Mouse (Mus musculus) kidney, embryonic 15.5 days (tissue): ENCODE data around the gene Irf2. TPM values are rescaled to one million over a fixed set of nuclear protein-coding genes. Genes with fewer than 3 reads are reported as not detected.
A peak's percentile ranks its signal among the peaks of the same experiment; 100 is the strongest.

ENCODE experiments used
- ATAC-seq: fragments of 200-750 bp; cut with Nextera tagmentation; replicated peaks from 2 replicates; pipeline ENCODE4 v1.8.0; 2017; ENCODE audit warnings: moderate TSS enrichment; ENCODE audit not compliant: low FRiP score
- H3K27ac ChIP-seq: fragments of 300-500 bp; sonication (generic); 2 replicates; pipeline ENCODE4 v1.5.1; 2015; ENCODE audit warnings: mild to moderate bottlenecking, inconsistent platforms
- H3K27me3 ChIP-seq: fragments of 300-500 bp; sonication (generic); 2 replicates; pipeline ENCODE4 v1.6.1; 2015; ENCODE audit warnings: inconsistent platforms
- H3K36me3 ChIP-seq: fragments of 300-500 bp; sonication (generic); 2 replicates; pipeline ENCODE4 v1.6.1; 2015; ENCODE audit warnings: inconsistent platforms
- H3K4me1 ChIP-seq: fragments of 300-500 bp; sonication (generic); 2 replicates; pipeline ENCODE4 v1.6.1; 2015; ENCODE audit warnings: inconsistent platforms
- H3K4me2 ChIP-seq: fragments of 300-500 bp; sonication (generic); 2 replicates; pipeline ENCODE4 v1.6.1; 2015; ENCODE audit warnings: moderate library complexity, mild to moderate bottlenecking, inconsistent platforms
- H3K4me3 ChIP-seq: fragments of 300-500 bp; sonication (generic); replicated peaks from 2 replicates; pipeline ENCODE4 v1.5.1; 2015; ENCODE audit warnings: mild to moderate bottlenecking, inconsistent platforms
- H3K9ac ChIP-seq: fragments of 300-500 bp; sonication (generic); 2 replicates; pipeline ENCODE4 v1.6.1; 2015; ENCODE audit warnings: mild to moderate bottlenecking, inconsistent platforms
- H3K9me3 ChIP-seq: fragments of 300-500 bp; sonication (generic); replicated peaks from 2 replicates; pipeline ENCODE4 v1.6.1; 2016; ENCODE audit warnings: inconsistent platforms
- WGBS: fragments of 180-500 bp; shearing (Covaris S2); methylation state at CpG from one replicate; pipeline ENCODE4 v1.1.7; 2015; ENCODE audit warnings: mixed read lengths; 5-methylcytosine and 5-hydroxymethylcytosine counted together
- polyA plus RNA-seq: library from polyadenylated mRNA; unstranded; fragments of >200 nt; fragmentation: Nextera tagmentation; extraction: Ambion mirVana; gene quantifications from 2 replicates; pipeline ENCODE4 v1.2.1, GENCODE M21; 2015

Irf2 gene
- polyA plus RNA-seq, 1 experiment from 2014 or later: 18.4 TPM

DNA sequence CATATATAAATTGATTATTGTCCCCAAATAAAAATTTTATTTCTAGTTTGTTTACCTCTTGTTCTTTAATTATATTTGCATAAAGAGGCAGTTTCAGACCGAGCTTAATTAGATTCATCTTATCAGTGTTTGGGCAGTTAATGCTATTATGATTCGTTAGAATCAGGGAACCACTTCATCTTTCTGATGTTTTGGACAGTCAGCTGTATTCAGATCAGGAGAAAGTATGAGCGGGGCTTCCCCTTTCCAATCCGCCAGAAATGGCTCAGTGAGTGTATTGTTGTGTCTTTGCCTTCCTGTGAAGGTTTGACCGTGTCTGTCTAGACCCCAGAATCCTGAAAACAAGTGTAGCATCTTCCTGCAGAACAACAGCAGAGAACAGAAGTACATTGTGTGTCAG is 97.4 kb downstream of the Irf2 start:
- no peak overlapping the region for H3K4me3 ChIP-seq
- no peaks in the 10 kb centered on the region for H3K27me3 ChIP-seq
- no peaks in the 10 kb centered on the region for H3K9me3 ChIP-seq
- H3K36me3 ChIP-seq: peaks cover 44% of the 10 kb centered on the region
- no peak overlapping the region for H3K9ac ChIP-seq
- H3K4me1 ChIP-seq: no peaks in the 10 kb centered on the region
- 82% methylated on average over 5 of the region's 5 CpGs for WGBS
- ATAC-seq: no peak
- H3K4me2 ChIP-seq: no peak overlapping the region
- no peak overlapping the region for H3K27ac ChIP-seq

DNA sequence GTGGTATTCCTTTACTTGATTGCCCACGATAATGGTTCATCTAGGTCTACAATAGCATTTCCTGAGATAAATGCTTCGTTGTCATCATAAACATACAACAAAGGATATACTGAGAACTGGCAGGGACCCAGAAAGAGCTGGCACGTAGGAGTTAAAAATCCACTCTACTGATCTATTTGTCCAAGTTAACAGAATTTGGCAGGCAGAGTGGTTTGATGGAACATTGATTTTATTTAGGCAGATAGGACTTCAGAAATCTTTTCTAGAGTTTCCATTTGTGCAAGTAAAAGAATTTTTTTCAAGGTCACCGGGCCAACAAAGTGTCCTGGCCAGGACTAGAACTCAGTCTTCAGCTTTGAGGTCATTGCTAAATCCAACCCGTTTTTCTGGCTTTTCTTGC is 98.5 kb downstream of the Irf2 start:
- H3K4me1 ChIP-seq: no peaks in the 10 kb centered on the region; the same call in 1 of the 2 replicates
- H3K9ac ChIP-seq: no peak overlapping the region
- WGBS: 85% methylated on average over 5 of the region's 5 CpGs
- H3K36me3 ChIP-seq: peaks cover 46% of the 10 kb centered on the region
- no peaks in the 10 kb centered on the region for H3K9me3 ChIP-seq
- H3K27ac ChIP-seq: no peak overlapping the region
- no peak overlapping the region for H3K4me2 ChIP-seq
- H3K27me3 ChIP-seq: no peaks in the 10 kb centered on the region
- no peak for ATAC-seq
- no peak overlapping the region for H3K4me3 ChIP-seq

- Histone ChIP-seq H3K4me1 (no peaks in the 10 kb centered on the region; the same call in 1 of the 2 replicates), H3K9me3 (no peaks in the 10 kb centered on the region), H3K4me2 (no peak overlapping the region), H3K27me3 (no peaks in the 10 kb centered on the region), H3K27ac (no peak overlapping the region), H3K4me3 (no peak overlapping the region), H3K9ac (no peak overlapping the region), H3K36me3 (peaks cover 46% of the 10 kb centered on the region)
- 77% methylated on average over 4 of the region's 4 CpGs for WGBS
- ATAC-seq: no peak
Measured at GRCm38 (mm10) chr8:46840390-46840789, 100.9 kb downstream of the Irf2 start.

- peaks cover 50% of the 10 kb centered on the region for H3K36me3 ChIP-seq
- 97% methylated on average over 10 of the region's 10 CpGs for WGBS
- no peak for ATAC-seq
Measured at GRCm38 (mm10) chr8:46840791-46841190, 101.3 kb downstream of the Irf2 start.

GRCm38 (mm10) chr8:46842676-46843181 is 103.2 kb downstream of the Irf2 start:
- H3K9me3 ChIP-seq: no peaks in the 10 kb centered on the region
- peaks cover 58% of the 10 kb centered on the region for H3K36me3 ChIP-seq
- no peak overlapping the region for H3K4me2 ChIP-seq
- H3K27ac ChIP-seq: peak overlapping the region; percentile 63
- H3K27me3 ChIP-seq: no peaks in the 10 kb centered on the region
- H3K9ac ChIP-seq: no peak overlapping the region
- WGBS: 64% methylated on average over 5 of the region's 5 CpGs
- H3K4me1 ChIP-seq: peaks cover 4% of the 10 kb centered on the region; the same call in 1 of the 2 replicates
- ATAC-seq: no peak
- no peak overlapping the region for H3K4me3 ChIP-seq

More at GRCm38 (mm10) chr8:46840791-46841190, 101.3 kb downstream of the Irf2 start:
- Histone ChIP-seq H3K9ac (no peak overlapping the region), H3K4me3 (no peak overlapping the region), H3K27me3 (no peaks in the 10 kb centered on the region), H3K4me1 (peaks cover 2% of the 10 kb centered on the region; the same call in 1 of the 2 replicates), H3K4me2 (no peak overlapping the region), H3K9me3 (no peaks in the 10 kb centered on the region), H3K27ac (no peak overlapping the region)

DNA sequence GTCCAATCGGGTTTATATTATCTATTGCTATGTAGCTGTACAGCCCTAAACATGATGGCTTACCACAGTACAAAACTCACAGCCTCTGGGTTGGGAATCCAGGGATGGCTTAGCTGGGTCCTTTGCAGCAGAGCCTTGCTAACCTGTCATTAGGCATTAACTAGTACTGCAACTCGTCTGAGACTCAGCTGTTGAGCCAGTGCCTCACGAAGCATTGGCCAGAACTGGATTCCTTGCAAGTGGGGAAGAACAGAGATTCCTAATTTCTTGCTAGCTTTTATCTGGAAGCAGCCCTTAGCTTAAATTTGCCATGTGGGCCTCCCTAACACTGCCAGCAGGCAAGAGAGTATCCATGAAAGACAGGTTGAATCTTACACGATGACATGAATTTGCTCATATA is 104.3 kb downstream of the Irf2 start:
- Histone ChIP-seq H3K27me3 (no peaks in the 10 kb centered on the region), H3K9me3 (no peaks in the 10 kb centered on the region), H3K27ac (peak overlapping the region; percentile 54), H3K4me1 (peaks cover 8% of the 10 kb centered on the region), H3K36me3 (peaks cover 52% of the 10 kb centered on the region), H3K9ac (no peak overlapping the region), H3K4me2 (no peak overlapping the region), H3K4me3 (no peak overlapping the region)
- no peak for ATAC-seq
- WGBS: 87% methylated on average over 4 of the region's 4 CpGs

GRCm38 (mm10) chr8:46844371-46844973 is 104.9 kb downstream of the Irf2 start:
- no peak overlapping the region for H3K4me3 ChIP-seq
- H3K4me2 ChIP-seq: no peak overlapping the region
- 81% methylated on average over 3 of the region's 3 CpGs for WGBS
- peak overlapping the region; percentile 54 for H3K27ac ChIP-seq
- H3K9ac ChIP-seq: no peak overlapping the region
- peaks cover 12% of the 10 kb centered on the region for H3K4me1 ChIP-seq
- no peaks in the 10 kb centered on the region for H3K9me3 ChIP-seq
- ATAC-seq: no peak
- H3K36me3 ChIP-seq: peaks cover 46% of the 10 kb centered on the region
- H3K27me3 ChIP-seq: no peaks in the 10 kb centered on the region

DNA sequence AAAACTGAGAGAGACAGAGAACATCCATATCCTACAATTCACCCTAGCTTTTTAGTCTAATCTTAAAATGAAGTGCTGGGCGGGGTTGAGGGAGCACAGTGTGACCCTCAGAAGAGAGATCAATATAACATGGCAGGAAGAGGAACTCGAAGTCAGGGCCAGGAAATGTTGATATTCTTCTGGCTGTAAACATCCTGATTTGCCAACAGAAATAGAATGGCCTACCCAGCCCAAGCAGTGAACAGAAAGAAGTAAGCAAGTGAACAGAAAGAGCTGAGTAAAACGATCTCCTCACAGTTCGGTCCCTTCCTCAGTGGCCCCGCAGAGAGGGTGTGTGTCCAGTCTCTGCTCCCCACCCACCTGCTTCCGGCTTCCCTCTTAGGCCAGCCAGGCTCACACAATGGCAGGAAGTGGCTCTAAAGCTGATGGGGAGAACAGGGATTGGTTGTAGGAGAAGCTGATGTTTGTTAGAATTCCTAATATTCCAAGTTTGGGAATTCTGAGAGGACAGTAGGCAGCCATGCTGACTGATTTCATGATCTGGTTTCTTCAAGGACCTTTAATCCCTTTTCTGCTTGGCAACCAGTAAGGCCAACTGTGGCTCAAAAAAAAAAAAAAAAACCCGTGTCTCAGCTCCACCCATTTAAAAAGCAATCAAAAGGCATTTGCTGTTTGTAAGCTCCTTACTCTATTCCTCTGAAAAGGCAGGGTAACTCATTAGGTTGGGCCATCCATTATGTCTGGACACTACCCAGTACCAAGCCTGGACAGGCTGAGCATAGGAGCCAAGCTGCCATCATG is 105.6 kb downstream of the Irf2 start:
- Histone ChIP-seq H3K4me2 (no peak overlapping the region), H3K4me1 (peaks cover 12% of the 10 kb centered on the region), H3K36me3 (peaks cover 39% of the 10 kb centered on the region), H3K27ac (peak overlapping the region; percentile 54), H3K9ac (no peak overlapping the region), H3K9me3 (no peaks in the 10 kb centered on the region), H3K27me3 (no peaks in the 10 kb centered on the region), H3K4me3 (no peak overlapping the region)
- WGBS: 62% methylated on average over 7 of the region's 7 CpGs
- peak; percentile 65 for ATAC-seq

DNA sequence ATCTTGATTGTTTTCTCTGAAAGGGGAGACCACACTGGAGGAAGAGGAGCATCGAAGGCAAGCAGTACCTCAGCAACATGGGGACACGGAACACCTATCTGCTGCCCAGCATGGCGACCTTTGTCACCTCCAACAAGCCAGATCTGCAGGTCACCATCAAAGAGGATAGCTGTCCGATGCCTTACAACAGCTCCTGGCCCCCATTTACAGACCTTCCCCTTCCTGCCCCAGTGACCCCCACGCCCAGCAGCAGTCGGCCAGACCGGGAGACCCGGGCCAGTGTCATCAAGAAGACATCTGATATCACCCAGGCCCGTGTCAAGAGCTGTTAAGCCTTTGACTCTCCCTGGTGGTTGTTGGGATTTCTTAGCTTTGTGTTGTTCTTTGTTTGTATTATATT is 106.4 kb downstream of the Irf2 start:
- Histone ChIP-seq H3K9ac (no peak overlapping the region), H3K4me1 (peaks cover 12% of the 10 kb centered on the region), H3K4me2 (no peak overlapping the region), H3K9me3 (no peaks in the 10 kb centered on the region), H3K4me3 (no peak overlapping the region), H3K27ac (peak overlapping the region; percentile 54), H3K27me3 (no peaks in the 10 kb centered on the region), H3K36me3 (peaks cover 32% of the 10 kb centered on the region)
- ATAC-seq: no peak
- 56% methylated on average over 9 of the region's 9 CpGs for WGBS

DNA sequence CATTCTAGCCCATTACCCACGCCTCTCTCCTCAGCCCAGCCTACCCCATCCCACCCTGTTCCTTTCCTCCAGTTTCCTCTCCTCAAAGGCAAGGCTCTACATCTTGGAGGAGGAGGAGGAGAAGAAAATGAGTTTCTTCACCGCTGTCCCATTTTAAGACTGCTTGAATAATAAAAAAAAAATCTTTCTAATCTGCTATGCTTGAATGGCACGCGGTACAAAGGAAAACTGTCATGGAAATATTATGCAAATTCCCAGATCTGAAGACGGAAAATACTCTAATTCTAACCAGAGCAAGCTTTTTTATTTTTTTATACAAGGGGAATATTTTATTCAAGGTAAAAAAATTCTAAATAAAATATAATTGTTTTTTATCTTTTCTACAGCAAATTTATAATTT is 107.4 kb downstream of the Irf2 start:
- Histone ChIP-seq H3K4me1 (peaks cover 20% of the 10 kb centered on the region), H3K9me3 (no peaks in the 10 kb centered on the region), H3K4me3 (no peak overlapping the region), H3K4me2 (no peak overlapping the region), H3K9ac (no peak overlapping the region), H3K36me3 (peaks cover 23% of the 10 kb centered on the region), H3K27me3 (no peaks in the 10 kb centered on the region), H3K27ac (no peak overlapping the region)
- no peak for ATAC-seq
- WGBS: 94% methylated on average over 5 of the region's 5 CpGs

DNA sequence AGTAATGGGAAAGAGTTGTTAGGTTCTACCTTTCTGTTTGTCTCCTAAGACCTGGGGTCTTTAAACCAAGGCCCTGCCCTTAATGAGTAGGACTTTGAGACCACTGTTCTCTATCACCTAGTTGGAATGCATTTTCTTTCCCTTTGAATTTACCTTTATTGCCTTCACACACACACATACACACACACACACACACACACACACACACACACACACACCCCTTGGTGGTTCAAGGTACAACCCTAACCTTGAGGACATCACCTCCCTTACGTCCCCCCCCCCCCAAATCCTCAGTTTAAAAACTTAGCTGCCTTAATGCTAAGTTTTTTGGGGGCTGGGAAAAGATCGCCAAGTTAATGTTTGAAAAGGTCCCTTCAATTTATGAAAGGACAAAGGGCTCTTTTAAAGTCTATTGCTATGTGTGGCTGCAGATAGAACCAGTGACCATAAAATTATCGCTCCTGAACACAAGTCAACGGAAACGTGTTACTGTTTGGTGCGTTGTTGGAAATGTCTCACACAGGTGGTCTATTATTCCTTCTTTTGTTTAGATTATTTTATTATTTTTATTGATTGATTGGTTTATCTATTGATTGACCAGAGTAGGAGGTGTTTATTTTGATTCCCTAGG is 108.6 kb downstream of the Irf2 start:
- no peak overlapping the region for H3K9ac ChIP-seq

DNA sequence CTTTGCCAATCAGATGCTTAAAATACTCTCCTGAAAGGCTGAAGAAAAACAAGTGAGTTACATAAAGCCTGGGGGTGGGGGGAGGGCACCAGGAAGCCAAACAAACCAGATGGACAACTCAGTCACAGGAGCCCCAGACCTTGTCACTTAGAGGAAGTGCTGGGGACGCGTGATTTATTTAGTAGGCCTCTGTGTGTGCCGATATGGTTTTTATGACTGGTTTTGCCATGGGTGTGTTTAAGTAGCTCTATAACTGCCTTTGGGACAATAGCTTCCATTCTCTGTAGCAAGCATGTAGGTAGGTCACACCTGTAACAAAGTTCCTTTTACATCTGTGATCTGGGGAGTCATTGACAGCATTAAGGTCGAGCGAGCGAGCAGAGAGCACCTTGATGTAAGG is 109.4 kb downstream of the Irf2 start:
- WGBS: 29% methylated on average over 6 of the region's 6 CpGs
- peaks cover 22% of the 10 kb centered on the region for H3K4me1 ChIP-seq
- H3K9me3 ChIP-seq: no peaks in the 10 kb centered on the region
- peak overlapping the region; percentile 65 for H3K27ac ChIP-seq
- ATAC-seq: 0 out of 2 replicates have a peak, but pooled peaks have one; percentile 31
- no peaks in the 10 kb centered on the region for H3K27me3 ChIP-seq
- no peak overlapping the region for H3K9ac ChIP-seq
- no peak overlapping the region for H3K4me2 ChIP-seq
- peaks cover 22% of the 10 kb centered on the region for H3K36me3 ChIP-seq
- no peak overlapping the region for H3K4me3 ChIP-seq

More for the DNA sequence above, 108.6 kb downstream of the Irf2 start:
- Histone ChIP-seq H3K4me1 (peaks cover 22% of the 10 kb centered on the region), H3K4me3 (no peak overlapping the region), H3K27ac (peak overlapping the region; percentile 41; the same call in 1 of the 2 replicates), H3K9me3 (no peaks in the 10 kb centered on the region), H3K4me2 (no peak overlapping the region), H3K36me3 (peaks cover 22% of the 10 kb centered on the region), H3K27me3 (no peaks in the 10 kb centered on the region)
- no peak for ATAC-seq
- WGBS: 73% methylated on average over 6 of the region's 6 CpGs
